Mouse (Mus musculus): ENCODE measurements around the gene Gm4353. TPM values are rescaled to one million over a fixed set of nuclear protein-coding genes. Genes with fewer than 3 reads are reported as not detected.

The Gm4353 gene
- polyA plus RNA-seq, 1 experiment from 2014 or later = 0.98 TPM

DNA sequence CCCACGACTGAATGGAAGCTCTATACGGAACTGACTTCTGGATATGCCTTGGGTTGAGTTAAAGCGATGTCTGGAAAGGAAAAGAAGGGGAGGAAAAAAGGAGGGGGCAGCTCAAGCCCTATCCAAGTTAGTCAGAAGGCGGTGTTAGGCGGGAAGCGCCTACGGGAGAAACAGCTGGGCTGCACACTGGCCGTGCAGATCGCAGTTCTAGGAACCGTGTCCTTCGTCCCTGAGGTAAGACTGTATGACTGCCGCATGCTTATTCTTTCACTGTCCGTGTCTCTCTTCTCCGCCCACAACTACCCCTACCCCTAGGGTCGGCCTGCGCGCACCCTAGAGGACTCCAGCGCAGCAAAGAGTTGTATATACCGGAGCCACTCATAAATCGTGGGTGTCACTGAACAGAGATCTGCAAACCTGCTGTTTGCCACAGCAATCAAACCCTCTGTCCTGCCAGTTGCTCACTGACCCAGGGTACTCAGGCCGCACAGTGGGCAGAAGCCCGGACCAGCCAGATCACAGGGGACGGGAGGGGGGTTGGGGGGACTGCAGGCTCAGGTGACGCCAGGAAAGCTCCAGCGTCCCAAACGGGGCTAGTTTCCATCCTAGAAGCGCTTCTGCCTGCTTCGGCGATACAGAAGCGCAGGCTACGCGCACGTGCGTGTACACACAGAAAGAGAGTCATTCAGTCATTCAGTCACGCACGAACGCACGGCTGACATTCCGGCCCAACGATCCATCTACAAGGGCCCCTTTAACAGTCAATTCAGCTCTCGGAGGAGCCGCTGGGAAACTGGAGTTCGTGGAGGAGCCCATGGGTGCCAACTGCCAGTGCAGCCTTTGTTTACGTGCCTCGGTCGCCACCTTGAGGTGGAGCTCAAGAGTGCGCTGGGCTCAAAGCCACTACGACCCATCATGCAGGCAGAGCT lies 44.6 kb downstream of the Gm4353 start:
- no peaks in the 10 kb centered on the region for H3K36me3 ChIP-seq
- H3K27me3 ChIP-seq = peaks cover 64% of the 10 kb centered on the region
- peaks cover 36% of the 10 kb centered on the region for H3K4me1 ChIP-seq
- no peak overlapping the region for H3K27ac ChIP-seq (replicated peaks)
- peak overlapping the region; percentile 97 for H3K4me2 ChIP-seq (replicated peaks)
- ATAC-seq (ENCODE audit: low FRiP score, low read depth) = peak; percentile 78
- no peaks in the 10 kb centered on the region for H3K9me3 ChIP-seq
- under 1% methylated on average over 48 of the region's 48 CpGs for WGBS
- H3K9ac ChIP-seq (replicated peaks) = peak overlapping the region; percentile 55
- peak overlapping the region; percentile 53 for H3K4me3 ChIP-seq

DNA sequence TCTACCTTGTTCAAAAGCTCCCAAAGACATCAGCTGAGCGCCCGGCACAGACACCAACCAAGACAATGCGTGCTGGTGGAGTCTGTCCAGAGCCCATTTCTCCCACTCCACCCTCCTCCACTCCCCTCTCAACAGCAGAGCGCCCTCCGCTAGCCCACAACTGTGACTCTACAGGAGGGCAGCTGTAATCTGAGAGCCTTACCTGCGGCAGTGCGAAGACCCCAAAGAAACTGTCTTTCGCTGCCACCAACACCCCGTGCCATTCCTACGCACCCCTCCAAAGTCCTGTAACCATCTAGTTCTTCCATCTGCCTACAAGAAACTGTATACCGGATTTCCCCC lies 45.3 kb downstream of the Gm4353 start, which contains the start of gene 1110004F10Rik:
TSS of gene 1110004F10Rik (plus strand) at position 202 of the 342 bp plus-strand sequence.
- under 1% methylated on average over 11 of the region's 11 CpGs for WGBS
- Histone ChIP-seq H3K27ac (replicated peaks) (no peak within 1 kb of the TSS), H3K4me1 (peaks cover 41% of the 10 kb centered on the region), H3K9me3 (no peaks in the 10 kb centered on the region), H3K36me3 (no peaks in the 10 kb centered on the region), H3K4me2 (replicated peaks) (peak within 1 kb of the TSS; percentile 97), H3K4me3 (peak within 1 kb of the TSS; percentile 53), H3K9ac (replicated peaks) (peak within 1 kb of the TSS; percentile 55), H3K27me3 (peaks cover 64% of the 10 kb centered on the region)
- ATAC-seq (ENCODE audit: low FRiP score, low read depth) = 0 out of 2 replicates have a peak, but pooled peaks have one; percentile 34

DNA sequence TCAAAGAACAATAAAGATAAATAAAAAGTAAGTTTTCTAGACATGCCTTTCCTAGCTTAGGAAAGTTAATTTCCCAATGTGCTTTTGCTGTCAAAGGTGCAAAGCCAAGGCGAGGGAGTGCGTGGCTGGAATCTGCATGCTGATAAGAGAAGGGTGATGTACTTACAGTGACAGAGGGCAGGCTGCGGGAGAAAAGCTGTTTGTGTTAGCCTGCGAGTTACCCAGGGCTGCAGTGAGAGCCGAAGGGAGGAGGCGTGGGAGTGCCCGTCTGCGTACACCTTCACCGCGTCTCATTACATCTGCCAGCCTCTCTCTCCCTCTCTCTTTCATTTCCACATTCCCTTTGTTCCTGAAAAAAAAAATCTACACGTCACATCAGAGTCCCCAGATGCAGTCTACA lies 45.9 kb downstream of the Gm4353 start, which contains the start of gene Sox6:
TSS of gene Sox6 (minus strand) at position 286 of the 400 bp plus-strand sequence.
- Histone ChIP-seq H3K4me3 (peak within 1 kb of the TSS; percentile 53), H3K9ac (replicated peaks) (peak within 1 kb of the TSS; percentile 55), H3K4me1 (peaks cover 43% of the 10 kb centered on the region), H3K27me3 (peaks cover 64% of the 10 kb centered on the region), H3K9me3 (no peaks in the 10 kb centered on the region), H3K36me3 (no peaks in the 10 kb centered on the region), H3K27ac (replicated peaks) (no peak within 1 kb of the TSS), H3K4me2 (replicated peaks) (peak within 1 kb of the TSS; percentile 97)
- WGBS = under 1% methylated on average over 11 of the region's 11 CpGs
- ATAC-seq (ENCODE audit: low FRiP score, low read depth) = no peak

DNA sequence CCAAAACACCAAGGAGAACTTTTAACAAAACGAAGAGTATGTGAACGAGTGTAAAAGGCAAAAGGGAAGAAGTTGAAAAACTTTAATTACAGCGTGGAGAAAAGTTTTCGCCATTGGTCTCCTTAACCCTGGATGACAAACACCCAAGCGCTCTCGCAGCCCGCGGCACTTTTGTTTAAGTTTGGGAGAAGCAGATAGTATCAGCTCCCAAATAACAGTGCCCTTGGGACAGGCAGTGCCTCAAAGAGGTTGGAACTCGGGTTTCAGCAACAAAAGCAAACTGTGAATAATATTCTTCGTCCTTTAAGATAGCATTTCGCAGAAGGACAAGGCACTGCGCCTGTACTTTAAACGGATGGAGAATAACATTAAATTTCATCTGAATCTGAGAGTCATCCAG lies 46.4 kb downstream of the Gm4353 start:
- Histone ChIP-seq H3K27ac (replicated peaks) (no peak overlapping the region), H3K9ac (replicated peaks) (no peak overlapping the region), H3K27me3 (peaks cover 64% of the 10 kb centered on the region), H3K9me3 (no peaks in the 10 kb centered on the region), H3K36me3 (no peaks in the 10 kb centered on the region), H3K4me3 (peak overlapping the region; percentile 53), H3K4me1 (peaks cover 46% of the 10 kb centered on the region), H3K4me2 (replicated peaks) (peak overlapping the region; percentile 97)
- ATAC-seq (ENCODE audit: low FRiP score, low read depth) = no peak
- under 1% methylated on average over 13 of the region's 13 CpGs for WGBS

DNA sequence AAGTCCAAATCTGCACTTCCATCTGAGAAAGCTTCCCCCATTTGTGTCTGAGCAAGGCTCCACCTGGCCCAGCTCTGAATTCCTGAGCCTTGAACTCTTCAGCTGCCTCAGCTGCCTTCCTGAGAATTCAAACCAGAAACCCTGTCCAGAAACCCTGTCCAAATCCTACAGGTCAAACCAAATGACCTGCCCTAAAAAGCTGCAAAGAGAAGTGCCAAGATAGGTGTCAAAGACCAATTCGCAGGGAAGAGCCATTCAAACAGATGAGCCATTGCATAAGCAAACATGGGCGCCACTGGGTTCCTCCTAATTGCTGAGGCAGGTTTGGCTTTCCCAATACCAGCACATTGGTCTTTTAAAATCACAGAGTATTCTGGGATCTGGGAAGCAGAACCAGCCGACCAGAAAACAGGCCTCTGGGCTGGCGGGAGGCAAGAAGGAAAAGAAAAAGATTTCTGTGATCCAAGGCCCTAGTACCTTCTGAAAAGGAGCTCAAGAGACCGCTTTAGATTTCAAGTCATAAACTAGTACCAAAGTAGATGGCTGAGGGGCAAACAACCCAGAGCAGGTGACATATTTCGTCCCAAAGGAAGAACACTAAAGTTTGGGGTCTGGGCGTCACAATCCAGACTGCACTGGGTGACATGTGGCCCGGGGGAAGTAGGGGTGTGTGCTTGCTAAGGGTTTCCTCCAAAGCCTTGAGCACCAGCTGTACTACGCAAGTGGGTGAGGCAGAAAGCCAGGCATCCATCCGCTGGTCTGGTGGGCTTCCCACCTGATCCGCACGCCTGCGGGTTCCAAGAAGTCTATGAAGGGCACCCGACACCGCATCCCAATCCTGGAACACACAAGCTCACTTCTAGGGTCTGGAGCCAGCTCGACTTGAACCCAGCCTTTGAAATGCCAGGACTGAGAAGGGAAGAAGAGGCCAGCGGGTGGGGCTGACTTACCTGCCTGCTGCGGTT lies 47.6 kb downstream of the Gm4353 start:
- H3K4me2 ChIP-seq (replicated peaks) = 0 out of 2 replicates have a peak overlapping the region, but pooled peaks have one; percentile 11
- no peak overlapping the region for H3K27ac ChIP-seq (replicated peaks)
- H3K36me3 ChIP-seq = no peaks in the 10 kb centered on the region
- 18% methylated on average over 18 of the region's 18 CpGs for WGBS
- no peaks in the 10 kb centered on the region for H3K9me3 ChIP-seq
- 0 out of 2 replicates have a peak overlapping the region, but pooled peaks have one; percentile 9 for H3K4me3 ChIP-seq
- no peak overlapping the region for H3K9ac ChIP-seq (replicated peaks)
- H3K4me1 ChIP-seq = peaks cover 46% of the 10 kb centered on the region
- peaks cover 58% of the 10 kb centered on the region for H3K27me3 ChIP-seq
- no peak for ATAC-seq (ENCODE audit: low FRiP score, low read depth)

DNA sequence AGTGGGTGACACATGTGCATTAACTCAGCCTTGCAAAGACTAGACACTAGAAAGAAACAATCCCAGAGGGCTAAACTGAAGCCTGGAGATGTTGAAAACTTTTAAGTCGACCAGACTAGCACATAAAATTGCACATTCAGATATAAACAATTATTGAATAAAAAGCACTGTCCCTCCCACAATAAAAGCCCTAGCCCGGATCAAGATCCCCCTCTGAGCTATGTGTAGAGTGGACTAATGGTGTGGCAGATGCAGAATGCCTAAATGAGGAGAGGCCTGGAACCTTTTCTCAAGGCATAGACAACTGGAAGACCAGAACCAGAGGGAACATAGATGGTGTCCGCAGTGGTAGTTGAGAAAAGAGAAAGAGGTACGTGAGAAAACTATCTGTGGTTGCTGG lies 48.9 kb downstream of the Gm4353 start:
- H3K36me3 ChIP-seq = no peaks in the 10 kb centered on the region
- no peak overlapping the region for H3K27ac ChIP-seq (replicated peaks)
- peak overlapping the region; percentile 96; the same call in 1 of the 2 replicates for H3K4me2 ChIP-seq (replicated peaks)
- no peak overlapping the region for H3K9ac ChIP-seq (replicated peaks)
- H3K9me3 ChIP-seq = no peaks in the 10 kb centered on the region
- peaks cover 54% of the 10 kb centered on the region for H3K4me1 ChIP-seq
- 39% methylated on average over 4 of the region's 4 CpGs for WGBS
- no peak for ATAC-seq (ENCODE audit: low FRiP score, low read depth)
- H3K27me3 ChIP-seq = peaks cover 47% of the 10 kb centered on the region
- H3K4me3 ChIP-seq = no peak overlapping the region

DNA sequence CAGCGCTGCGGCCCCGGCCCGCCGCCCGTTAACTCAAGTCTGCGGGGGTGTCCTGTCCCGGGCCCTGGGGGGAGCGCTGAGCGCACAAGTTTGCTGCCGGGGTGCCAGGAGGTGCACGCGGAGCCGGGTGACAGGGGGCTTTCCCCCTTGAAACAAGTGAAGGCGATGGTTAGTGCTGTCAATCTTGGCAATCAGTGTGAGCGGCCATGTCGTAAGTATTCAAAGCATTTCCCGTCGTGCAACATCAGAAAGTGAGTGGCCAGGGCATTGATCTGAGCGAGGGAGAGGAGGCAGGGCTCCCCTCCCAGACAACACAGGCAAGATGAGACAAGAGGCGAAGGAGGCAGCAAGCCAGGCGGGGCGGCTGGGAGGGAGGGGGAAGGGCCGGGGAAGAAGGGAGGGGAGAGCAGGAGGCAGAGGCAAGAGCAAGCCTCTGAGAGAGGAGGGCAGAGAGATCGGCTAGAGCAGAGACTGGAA lies 50.1 kb downstream of the Gm4353 start:
- WGBS = under 1% methylated on average over 25 of the region's 25 CpGs
- Histone ChIP-seq H3K4me1 (peaks cover 56% of the 10 kb centered on the region), H3K4me3 (peak overlapping the region; percentile 66), H3K4me2 (replicated peaks) (peak overlapping the region; percentile 96), H3K27me3 (peaks cover 40% of the 10 kb centered on the region), H3K9ac (replicated peaks) (peak overlapping the region; percentile 79), H3K9me3 (no peaks in the 10 kb centered on the region), H3K36me3 (no peaks in the 10 kb centered on the region), H3K27ac (replicated peaks) (peak overlapping the region; percentile 88)
- peak; percentile 59 for ATAC-seq (ENCODE audit: low FRiP score, low read depth)

DNA sequence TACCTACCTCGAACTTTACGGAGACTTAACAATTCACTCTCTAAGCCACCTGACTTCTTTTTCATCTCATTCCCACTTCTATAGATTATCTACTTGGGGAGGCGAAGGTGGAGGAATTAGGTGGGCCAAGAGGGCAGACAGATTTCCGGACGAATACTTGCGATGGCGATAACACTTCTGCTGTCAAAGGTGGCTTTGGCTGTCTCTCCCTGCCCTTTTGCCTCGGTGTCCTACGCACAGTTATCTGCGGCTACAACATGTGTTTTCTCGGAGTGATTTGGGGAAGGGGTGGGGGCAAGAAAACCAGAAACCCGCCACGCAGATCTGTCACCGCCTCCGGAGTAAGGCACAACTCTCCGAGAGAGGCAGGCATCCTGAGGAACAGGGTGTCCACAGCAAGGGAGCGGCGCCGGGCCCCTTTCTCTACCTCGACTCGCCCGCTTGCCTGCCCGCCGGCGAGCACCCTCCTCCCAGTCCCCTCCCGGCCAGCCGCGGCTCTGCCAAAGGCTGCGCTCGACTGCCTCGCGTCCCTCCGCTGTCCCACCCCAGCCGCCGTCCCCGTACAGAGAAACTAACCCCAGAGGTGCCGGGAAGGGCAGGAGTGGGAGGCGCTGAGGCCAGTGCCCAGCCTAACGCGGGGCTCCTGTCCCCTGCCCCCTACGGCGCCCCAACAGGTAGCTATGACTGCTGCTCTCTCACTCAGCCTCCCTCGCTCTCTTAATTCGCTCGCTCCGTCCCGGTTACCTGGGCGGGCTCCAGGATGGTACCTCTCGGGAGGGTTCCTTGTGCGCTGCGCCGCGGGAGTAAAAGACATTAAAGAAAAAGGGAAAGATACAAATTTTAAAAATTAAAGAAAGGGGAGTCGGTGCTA lies 50.8 kb downstream of the Gm4353 start:
- Histone ChIP-seq H3K9ac (replicated peaks) (peak overlapping the region; percentile 79), H3K4me1 (peaks cover 51% of the 10 kb centered on the region), H3K9me3 (no peaks in the 10 kb centered on the region), H3K27me3 (peaks cover 35% of the 10 kb centered on the region), H3K27ac (replicated peaks) (peak overlapping the region; percentile 88), H3K36me3 (no peaks in the 10 kb centered on the region), H3K4me2 (replicated peaks) (peak overlapping the region; percentile 96), H3K4me3 (peak overlapping the region; percentile 66)
- peak; percentile 38 for ATAC-seq (ENCODE audit: low FRiP score, low read depth)
- under 1% methylated on average over 53 of the region's 54 CpGs for WGBS

Other genes with a start within 250 kb of the Gm4353 start
- 63.2 and 65.7 TPM in 2 replicates for gene Sox6, start 45.8 kb downstream of the Gm4353 start, polyA plus RNA-seq (2016; fragmentation: Nextera tagmentation; extraction: Ambion mirVana)
- 319 and 321 TPM in 2 replicates for gene 1110004F10Rik, start 45.2 kb downstream of the Gm4353 start, polyA plus RNA-seq (2016; fragmentation: Nextera tagmentation; extraction: Ambion mirVana)
- gene Plekha7, start 223.7 kb upstream of the Gm4353 start, polyA plus RNA-seq (2016; fragmentation: Nextera tagmentation; extraction: Ambion mirVana) = 17.3 and 21.2 TPM in 2 replicates
- 605 and 651 TPM in 2 replicates for gene Rps13, start 249.6 kb upstream of the Gm4353 start, polyA plus RNA-seq (2016; fragmentation: Nextera tagmentation; extraction: Ambion mirVana)

Data from midbrain, embryonic 12.5 days (tissue).